ENCODE assay signal across 8 mouse cellular contexts in genomic region chr15:8108360-8108965, GRCm38 (mm10). TPM values are rescaled to one million over a fixed set of nuclear protein-coding genes. Genes with fewer than 3 reads are reported as not detected.
DNase-seq lines count a peak whose midpoint lies in the region; ATAC-seq and TF ChIP-seq lines count a peak whose summit lies in the region.

No protein-coding gene starts in this region.

- peak; percentile 22 for ATAC-seq in liver, embryonic 11.5 days (replicated peaks; ENCODE audit: low FRiP score)

- H3K27me3 ChIP-seq in testis, adult 2 months (ENCODE audit: control insufficient read depth, insufficient read depth, low read length), result no peaks in the 10 kb centered on the region
- H3K27me3 ChIP-seq in liver, embryonic 11.5 days (replicated peaks; ENCODE audit: control insufficient read depth, insufficient read depth, low read length), result no peaks in the 10 kb centered on the region

- peak; percentile 15 for DNase-seq in cerebellum, adult 9-11 months
- DNase-seq in cerebellum, postnatal 36 days, result no peak
- DNase-seq in testis, postnatal 10 days (ENCODE audit: low spot score), result no peak
- no peak for DNase-seq in liver, embryonic 11.5 days (ENCODE audit: low spot score)
- no peak for DNase-seq in right cerebral cortex, postnatal 25 days
- DNase-seq in left cerebral cortex, adult 11 months (ENCODE audit: low spot score), result no peak
- DNase-seq in spleen, postnatal 10 days (ENCODE audit: low spot score in 2 of 2), result no peak

- TF ChIP-seq POLR2A in testis, adult 2 months (IDR thresholded peaks at IDR 0.05; ENCODE audit: control insufficient read depth, low read depth, low read length), result no peak

- no peaks in the 10 kb centered on the region for H3K9me3 ChIP-seq in liver, embryonic 11.5 days (ENCODE audit: control insufficient read depth, low read length)

- H3K4me1 ChIP-seq in testis, adult 2 months (ENCODE audit: control insufficient read depth, insufficient read depth, low read length), result peaks cover 3% of the 10 kb centered on the region
- H3K4me1 ChIP-seq in liver, embryonic 11.5 days (replicated peaks; ENCODE audit: control insufficient read depth, insufficient read depth, low read length), result peaks cover 7% of the 10 kb centered on the region

- peak overlapping the region; percentile 65 for H3K4me2 ChIP-seq in liver, embryonic 11.5 days

- H3K9ac ChIP-seq in liver, embryonic 11.5 days (ENCODE audit: low read depth, low read length), result peak overlapping the region; percentile 86

- H3K27ac ChIP-seq in testis, adult 2 months (ENCODE audit: control insufficient read depth, insufficient read depth, low read depth, low read length), result peak overlapping the region; percentile 62
- peak overlapping the region; percentile 75 for H3K27ac ChIP-seq in liver, embryonic 11.5 days (ENCODE audit: low read depth, low read length)

- no peaks in the 10 kb centered on the region; the same call in none of the 2 replicates for H3K36me3 ChIP-seq in testis, adult 2 months (ENCODE audit: control insufficient read depth, insufficient read depth, low read length)
- H3K36me3 ChIP-seq in liver, embryonic 11.5 days (ENCODE audit: control insufficient read depth, insufficient read depth, low read length), result peaks cover 12% of the 10 kb centered on the region

- TF ChIP-seq CTCF in testis, adult 2 months (IDR thresholded peaks at IDR 0.05; ENCODE audit: control insufficient read depth, insufficient read depth, insufficient replicate concordance, low read depth, low read length), result no peak

- H3K4me3 ChIP-seq in testis, adult 2 months (ENCODE audit: control insufficient read depth, low read depth, low read length), result peak overlapping the region; percentile 99
- peak overlapping the region; percentile 72 for H3K4me3 ChIP-seq in liver, embryonic 11.5 days (ENCODE audit: low read depth, low read length)

- WGBS in liver, embryonic 11.5 days, result 44% methylated on average over 19 of the region's 19 CpGs

RNA-seq across cellular contexts. Expression of gene Nup155, which starts 0.6 kb away (rescaled TPM):
- polyA plus RNA-seq in testis, adult 2 months (2012; rRNA removed), result 15.4 and 18.5 TPM in 2 replicates
- polyA plus RNA-seq in liver, embryonic 11.5 days (2014; fragmentation: Nextera tagmentation; extraction: Ambion mirVana), result 32.1 and 38.5 TPM in 2 replicates

RNA-seq across cellular contexts. Expression of gene Wdr70, which starts 9.5 kb away (rescaled TPM):
- 24.2 and 31.3 TPM in 2 replicates for polyA plus RNA-seq in testis, adult 2 months (2012; rRNA removed)
- polyA plus RNA-seq in liver, embryonic 11.5 days (2014; fragmentation: Nextera tagmentation; extraction: Ambion mirVana), result 49.1 and 51.5 TPM in 2 replicates
